Mouse (Mus musculus) spleen, adult 2 months (tissue): Measurements from ENCODE around the gene Psenen.

Source experiments
- CTCF ChIP-seq: fragments of 200-500 bp; IDR thresholded peaks from 2 replicates; pipeline ENCODE4 v1.5.1; 2011; ENCODE audit warnings: mild to moderate bottlenecking, inconsistent platforms; ENCODE audit not compliant: insufficient read depth, insufficient read length, insufficient replicate concordance; ENCODE audit errors: extremely low read depth
- POLR2A ChIP-seq: fragments of 200-500 bp; IDR thresholded peaks from 2 replicates; pipeline ENCODE4 v1.6.1; 2011; ENCODE audit warnings: low read depth, low read length, inconsistent platforms

GRCm38 (mm10) chr7:30610043-30610442 lies 46.6 kb upstream of the Psenen start:
- TF ChIP-seq CTCF (no peak), POLR2A (no peak)
